Mouse (Mus musculus) liver, embryonic 16.5 days (tissue): ENCODE results near the gene Tapt1. TPM values are rescaled to one million over a fixed set of nuclear protein-coding genes. Genes with fewer than 3 reads are reported as not detected.
"Not testable (repeated sequence)": the region's sequence is repeated elsewhere in the genome, so short reads cannot be mapped to it uniquely, and the experiment has no call there.

Source experiments
- ATAC-seq: fragments of 200-750 bp; cut with Nextera tagmentation; 2 replicates; pipeline ENCODE4 v1.8.0; 2017; ENCODE audit warnings: low read depth, mild to moderate bottlenecking, moderate number of reproducible peaks, moderate library complexity
- H3K27ac ChIP-seq: fragments of 300-500 bp; sonication (generic); 2 replicates; pipeline ENCODE4 v1.5.1; 2014; ENCODE audit warnings: mild to moderate bottlenecking, low read length
- H3K27me3 ChIP-seq: fragments of 300-500 bp; sonication (generic); 2 replicates; pipeline ENCODE4 v1.6.1; 2014; ENCODE audit warnings: low read depth, low read length, mixed read lengths; ENCODE audit not compliant: control insufficient read depth, insufficient read depth
- H3K36me3 ChIP-seq: fragments of 300-500 bp; sonication (generic); 2 replicates; pipeline ENCODE4 v1.6.1; 2014; ENCODE audit warnings: mild to moderate bottlenecking; ENCODE audit not compliant: control insufficient read depth, insufficient read depth
- H3K4me1 ChIP-seq: fragments of 300-500 bp; sonication (generic); 2 replicates; pipeline ENCODE4 v1.6.1; 2014; ENCODE audit warnings: low read depth, low read length, mixed read lengths; ENCODE audit not compliant: control insufficient read depth
- H3K4me2 ChIP-seq: fragments of 300-500 bp; sonication (generic); 2 replicates; pipeline ENCODE4 v1.6.1; 2014; ENCODE audit warnings: low read depth, low read length, mixed read lengths
- H3K4me3 ChIP-seq: fragments of 300-500 bp; sonication (generic); 2 replicates; pipeline ENCODE4 v1.5.1; 2014; ENCODE audit warnings: low read depth, mild to moderate bottlenecking, low read length
- H3K9ac ChIP-seq: fragments of 300-500 bp; sonication (generic); 2 replicates; pipeline ENCODE4 v1.6.1; 2014; ENCODE audit warnings: low read depth, low read length
- H3K9me3 ChIP-seq: fragments of 300-500 bp; sonication (generic); replicated peaks from 2 replicates; pipeline ENCODE4 v1.6.1; 2016; ENCODE audit warnings: low read length; ENCODE audit not compliant: control insufficient read depth
- WGBS: fragments of 180-500 bp; shearing (Covaris S2); extraction: QIAGEN DNeasy Blood & Tissue Kit; methylation state at CpG from one replicate; pipeline ENCODE4 v1.1.7; 2014; ENCODE audit not compliant: insufficient replicate concordance; 5-methylcytosine and 5-hydroxymethylcytosine counted together
- polyA plus RNA-seq: library from polyadenylated mRNA; unstranded; fragments of >200 nt; fragmentation: Nextera tagmentation; extraction: Ambion mirVana; gene quantifications from 2 replicates; pipeline ENCODE4 v1.2.1, GENCODE M21; 2015

Tapt1 gene
- polyA plus RNA-seq, 1 experiment from 2014 or later = 30.8 TPM

DNA sequence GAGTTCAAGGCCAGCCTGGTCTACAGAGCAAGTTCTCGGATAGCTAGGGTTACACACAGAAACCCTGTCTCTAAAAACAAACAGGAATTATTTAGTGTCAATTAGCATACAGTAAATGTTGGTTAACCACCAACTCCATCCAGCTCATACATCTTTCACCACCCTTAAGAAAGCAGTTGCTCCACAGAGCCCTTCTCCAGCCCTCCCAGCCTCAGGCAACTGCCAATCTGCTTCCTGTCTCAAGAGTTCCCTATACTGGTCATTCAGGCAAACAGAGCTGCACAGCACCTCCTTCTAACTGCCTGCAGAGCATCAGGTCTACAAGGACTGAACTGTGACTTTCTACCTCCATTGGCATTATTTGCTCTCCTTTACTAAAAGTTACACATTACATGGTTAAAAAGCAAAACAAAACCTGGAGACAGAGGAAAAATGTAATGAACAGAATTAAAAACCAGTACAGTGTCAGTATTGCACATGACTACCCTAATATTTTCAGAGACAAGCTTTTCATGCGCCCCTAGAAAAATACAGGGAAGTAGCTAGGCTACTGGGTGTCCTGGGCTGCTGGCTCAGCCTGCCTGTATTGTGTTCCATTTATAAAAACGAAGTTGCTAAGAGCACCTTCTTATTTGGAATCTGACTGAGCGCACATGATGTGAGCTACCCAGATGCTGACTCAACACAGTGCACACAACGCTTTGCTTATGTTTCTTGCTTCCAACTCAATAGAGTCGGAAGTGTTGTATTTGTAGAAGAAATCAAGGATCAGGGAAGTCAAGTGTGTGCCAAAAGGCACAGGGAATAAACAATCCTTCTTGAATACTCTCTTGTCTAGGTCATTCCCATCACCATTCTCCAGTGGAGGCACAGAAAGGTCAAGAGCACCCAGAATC, 79.7 kb downstream of the Tapt1 start:
- no peaks in the 10 kb centered on the region for H3K27me3 ChIP-seq
- H3K9me3 ChIP-seq = peaks cover 2% of the 10 kb centered on the region; the same call in 1 of the 2 replicates
- 53% methylated on average over 6 of the region's 6 CpGs for WGBS
- no peaks in the 10 kb centered on the region for H3K36me3 ChIP-seq
- no peak overlapping the region for H3K4me3 ChIP-seq
- H3K4me1 ChIP-seq = peaks cover 1% of the 10 kb centered on the region; the same call in 1 of the 2 replicates
- H3K9ac ChIP-seq = no peak overlapping the region
- no peak for ATAC-seq
- H3K27ac ChIP-seq = no peak overlapping the region
- H3K4me2 ChIP-seq = no peak overlapping the region

DNA sequence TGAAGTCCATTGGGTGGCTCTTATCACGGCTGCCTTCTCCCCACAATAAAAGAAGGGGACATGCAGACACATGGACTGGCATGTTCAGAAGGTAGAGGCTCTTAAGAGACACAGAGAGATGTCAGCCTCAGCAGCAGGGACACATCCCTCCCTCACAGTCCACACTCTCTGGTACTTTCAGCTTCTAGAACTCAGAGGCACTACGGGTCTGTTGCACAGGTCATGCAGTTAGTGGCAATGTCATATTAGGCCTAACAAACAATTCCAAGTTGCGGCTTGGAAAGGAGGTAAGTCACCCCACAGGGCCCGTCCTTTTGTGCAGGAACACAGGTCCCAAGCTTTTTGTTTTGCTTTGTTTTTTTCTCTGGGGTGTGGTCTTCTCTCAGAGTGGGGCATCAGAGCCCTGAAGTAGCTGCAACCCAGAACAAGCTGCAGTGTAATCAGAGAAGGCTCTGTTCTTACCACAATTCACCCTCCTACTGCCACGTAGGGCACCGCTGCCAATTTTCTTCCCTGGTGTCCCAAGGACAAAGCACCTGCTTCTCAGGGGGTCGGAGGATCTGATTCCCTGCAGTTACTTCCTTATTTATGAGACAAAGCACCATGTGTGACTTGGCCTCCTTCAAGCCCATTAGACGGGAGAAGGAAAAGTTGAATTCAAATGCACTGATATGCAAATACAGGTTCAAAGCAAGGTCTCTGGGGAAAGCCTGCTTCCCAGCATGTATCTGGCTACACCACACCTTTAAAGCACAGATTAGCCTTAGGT, 82.8 kb downstream of the Tapt1 start:
- ATAC-seq = no peak
- Histone ChIP-seq H3K36me3 (no peaks in the 10 kb centered on the region), H3K4me1 (no peaks in the 10 kb centered on the region), H3K4me3 (no peak overlapping the region), H3K27me3 (no peaks in the 10 kb centered on the region), H3K27ac (no peak overlapping the region), H3K4me2 (no peak overlapping the region), H3K9me3 (no peaks in the 10 kb centered on the region), H3K9ac (no peak overlapping the region)
- 56% methylated on average over 8 of the region's 8 CpGs for WGBS

DNA sequence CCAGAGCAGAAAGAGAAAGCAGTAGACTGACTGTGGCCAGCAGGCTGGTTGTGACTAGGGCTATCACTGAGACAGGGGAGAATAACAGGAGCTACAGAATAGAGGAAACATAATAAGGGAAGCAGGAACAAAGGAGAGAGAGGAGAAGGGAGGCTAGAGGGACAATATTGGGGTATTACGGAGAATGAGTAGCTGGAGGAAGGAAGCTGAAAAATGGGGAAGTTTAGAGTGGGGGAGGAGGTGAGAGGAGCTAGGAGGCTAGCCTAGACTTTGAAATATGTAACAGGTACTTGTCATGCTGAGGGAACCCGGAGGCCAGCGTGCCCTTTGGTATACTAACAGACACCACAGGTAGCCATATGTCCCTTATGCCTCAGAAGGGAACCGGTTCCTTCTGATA, 98.9 kb downstream of the Tapt1 start:
- no peak overlapping the region for H3K4me3 ChIP-seq
- no peaks in the 10 kb centered on the region for H3K4me1 ChIP-seq
- H3K27me3 ChIP-seq = no peaks in the 10 kb centered on the region
- no peak for ATAC-seq
- H3K4me2 ChIP-seq = no peak overlapping the region
- no peak overlapping the region for H3K9ac ChIP-seq
- 26% methylated on average over 4 of the region's 4 CpGs for WGBS
- no peaks in the 10 kb centered on the region for H3K36me3 ChIP-seq
- H3K9me3 ChIP-seq = no peaks in the 10 kb centered on the region
- H3K27ac ChIP-seq = no peak overlapping the region

DNA sequence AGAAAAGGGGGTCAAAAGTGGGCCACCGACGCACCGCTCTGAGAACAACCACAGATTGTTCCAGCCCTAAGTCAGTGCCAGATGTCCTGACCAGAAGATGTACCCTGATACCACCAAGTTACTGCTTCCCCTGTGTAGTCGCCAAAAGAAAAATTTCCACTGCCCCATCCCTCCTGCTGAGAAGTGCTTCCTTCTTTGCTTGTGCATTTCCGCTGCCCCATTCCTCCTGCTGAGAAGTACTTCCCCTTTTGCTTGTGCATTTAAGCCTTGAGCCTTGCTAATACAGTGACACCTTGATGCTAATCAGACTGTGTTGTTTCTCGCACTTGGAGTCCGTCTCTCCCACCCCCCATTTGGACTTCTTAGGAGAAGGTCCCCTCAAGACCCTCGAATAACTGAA, 99.9 kb downstream of the Tapt1 start:
- WGBS = 73% methylated on average over 8 of the region's 8 CpGs
- not testable (repeated sequence) for H3K9me3 ChIP-seq, H3K27ac ChIP-seq, H3K36me3 ChIP-seq, H3K4me3 ChIP-seq, ATAC-seq, H3K27me3 ChIP-seq, H3K4me2 ChIP-seq, H3K9ac ChIP-seq, H3K4me1 ChIP-seq

Other genes with a start within 250 kb of the Tapt1 start
- gene Fgfbp1, start 244.8 kb downstream of the Tapt1 start, polyA plus RNA-seq = 1.3 and 1.8 TPM in 2 replicates
- gene Prom1, start 124.6 kb downstream of the Tapt1 start, polyA plus RNA-seq = 19.7 and 20.3 TPM in 2 replicates